Mouse (Mus musculus) adrenal gland, adult (tissue): ENCODE data around the gene Myo3a.

ENCODE experiments used
- DNase-seq, 2 experiments: peaks; one replicate each; pipeline ENCODE4 v3.0.0; 2022 to 2023; ENCODE audit warnings: low spot score in 1 of 2; ENCODE audit not compliant: inconsistent age in 2 of 2

Gene Myo3a

DNA sequence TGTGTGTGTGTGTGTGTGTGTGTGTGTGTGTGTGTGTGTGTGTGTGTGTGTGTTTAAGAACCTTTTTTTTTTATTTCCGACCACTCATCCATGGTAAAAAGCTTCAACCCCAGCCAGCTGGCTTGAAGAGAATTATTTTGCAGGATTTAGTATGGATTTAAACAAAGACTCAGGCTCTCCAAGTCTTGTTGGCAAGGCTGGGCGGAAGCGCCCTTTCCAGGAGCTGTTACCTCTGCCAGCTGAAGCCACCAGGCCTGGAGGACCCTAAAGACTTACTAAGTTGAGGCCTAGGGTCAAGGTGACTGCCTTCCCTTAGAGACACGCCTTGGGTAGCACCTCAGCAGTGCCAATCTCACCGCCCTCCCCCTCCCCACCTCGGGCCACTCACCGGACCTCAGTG lies 393.2 kb downstream of the Myo3a start:
- DNase-seq = no peak

DNA sequence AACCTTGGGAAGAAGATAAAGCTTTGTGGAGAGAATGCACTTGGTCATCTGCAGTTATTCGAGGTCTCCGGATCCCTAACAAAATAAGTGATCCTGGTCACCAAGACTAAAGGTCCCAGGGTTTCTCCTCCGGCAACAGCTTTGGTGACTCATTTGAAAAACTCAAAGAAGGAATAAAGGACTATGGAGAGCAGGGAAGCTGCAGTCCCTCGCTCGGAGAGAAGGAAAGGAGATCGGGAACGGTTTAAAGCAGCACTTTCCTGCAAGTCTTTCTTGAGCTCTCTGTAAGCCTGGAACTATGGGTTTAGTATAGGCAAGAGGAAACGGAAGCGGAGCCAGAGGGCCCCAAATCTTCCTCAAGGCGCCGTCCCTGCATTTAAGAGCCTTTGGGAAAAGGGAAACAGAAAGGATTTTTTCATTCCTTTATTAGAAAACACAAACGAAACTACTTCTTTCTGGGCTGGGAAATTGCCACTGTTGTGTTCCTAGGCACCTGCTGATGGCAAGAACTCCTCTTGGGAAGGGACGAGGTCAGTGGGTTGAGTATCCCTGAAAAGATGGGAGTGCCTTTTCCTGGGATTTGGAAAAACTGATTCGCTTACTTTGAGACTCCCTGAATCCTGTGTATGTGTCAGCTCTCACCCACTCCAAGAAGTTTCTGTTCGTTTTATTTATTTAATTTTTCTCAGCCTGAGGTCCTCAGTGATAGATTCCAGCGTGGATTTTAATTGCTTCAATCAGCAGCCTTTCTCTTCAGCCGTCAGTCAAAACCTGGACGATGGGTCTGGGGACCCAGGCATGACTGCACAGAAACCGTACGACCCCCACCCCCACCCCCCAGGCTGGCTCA lies 393.9 kb downstream of the Myo3a start:
- DNase-seq = no peak

- peak; percentile 21 to 59 for DNase-seq
Observed at GRCm38 (mm10) chr2:22621828-22622731, 394.8 kb downstream of the Myo3a start, which contains the start of gene Gad2. Gene Gad2, plus strand, starts transcription at chr2:22622205.

GRCm38 (mm10) chr2:22623111-22624070 lies 396.1 kb downstream of the Myo3a start:
- peak in 1 of 2 experiments; percentile 28 for DNase-seq

- DNase-seq = no peak
Observed at GRCm38 (mm10) chr2:22624188-22624975, 397.1 kb downstream of the Myo3a start.

- DNase-seq = no peak
Observed at GRCm38 (mm10) chr2:22625096-22625960, 398.0 kb downstream of the Myo3a start.

DNA sequence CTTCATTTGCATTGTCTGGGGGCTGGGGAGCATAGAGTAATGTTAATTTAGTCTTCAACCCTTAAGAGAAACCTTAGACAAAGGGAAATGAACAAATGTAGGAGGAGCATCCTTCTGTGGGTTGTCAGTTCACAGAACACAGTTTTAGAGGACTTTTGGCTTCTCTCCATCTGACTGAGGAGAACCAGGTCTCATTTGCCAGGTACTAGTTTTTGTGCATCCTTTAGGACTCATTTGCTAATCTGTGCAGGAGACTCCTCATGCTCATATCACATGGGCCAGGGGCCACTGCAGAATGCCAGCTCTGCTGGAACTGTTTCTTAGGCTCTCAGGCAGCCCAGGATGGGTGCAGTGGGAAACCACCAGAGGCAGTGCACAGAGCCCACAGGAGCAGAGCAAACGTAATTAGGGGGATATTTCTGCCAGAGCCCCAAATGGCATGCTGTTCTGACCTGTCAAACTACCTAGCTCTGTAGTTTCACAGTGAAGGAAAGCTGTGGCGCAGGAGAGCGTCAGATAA lies 399.9 kb downstream of the Myo3a start:
- DNase-seq = no peak

DNA sequence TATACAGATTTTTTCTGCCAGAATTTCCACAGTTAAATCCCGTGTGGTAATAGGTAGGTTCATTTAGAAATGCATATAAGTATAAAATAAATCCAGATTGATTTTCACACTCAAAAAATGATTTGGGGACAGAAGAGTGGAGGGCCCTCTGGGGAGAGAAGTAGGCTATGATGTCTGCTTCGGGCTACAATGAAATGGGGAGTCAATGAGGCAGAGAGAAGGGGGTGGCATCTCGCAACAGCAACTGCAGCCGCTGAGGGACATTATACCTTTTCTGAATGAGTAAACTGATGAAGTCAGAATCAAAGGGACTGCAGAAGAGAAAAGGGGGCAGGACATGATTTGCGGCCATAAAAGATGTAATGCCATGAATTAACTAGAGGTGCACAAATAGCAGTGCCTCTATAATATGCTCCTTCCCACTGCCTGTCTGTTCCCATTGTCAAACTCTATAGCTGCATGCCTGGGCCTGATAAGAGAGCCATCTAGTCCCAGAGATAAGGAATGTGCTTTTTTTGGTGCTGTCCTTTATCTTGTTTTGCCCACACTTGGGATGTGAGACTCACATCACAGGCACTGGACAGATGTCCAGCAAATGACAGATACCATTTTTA lies 400.6 kb downstream of the Myo3a start:
- DNase-seq = no peak

DNA sequence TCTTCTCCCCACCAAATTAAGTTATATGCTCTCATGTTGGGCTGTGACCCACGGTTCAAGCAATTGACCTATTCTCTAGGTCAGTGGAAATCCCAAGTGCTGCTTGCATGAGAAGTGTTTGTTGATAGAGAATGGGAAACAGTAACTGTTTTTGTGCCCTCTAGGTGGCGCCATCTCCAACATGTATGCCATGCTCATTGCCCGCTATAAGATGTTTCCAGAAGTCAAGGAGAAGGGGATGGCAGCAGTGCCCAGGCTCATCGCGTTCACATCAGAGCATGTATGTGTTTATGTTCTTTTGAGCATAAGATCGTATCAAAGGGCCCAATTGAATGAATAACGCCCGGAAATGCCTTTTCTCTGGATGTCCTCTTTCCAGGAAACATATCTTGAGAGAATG lies 407.5 kb downstream of the Myo3a start:
- peak; percentile 11 to 63 for DNase-seq

DNA sequence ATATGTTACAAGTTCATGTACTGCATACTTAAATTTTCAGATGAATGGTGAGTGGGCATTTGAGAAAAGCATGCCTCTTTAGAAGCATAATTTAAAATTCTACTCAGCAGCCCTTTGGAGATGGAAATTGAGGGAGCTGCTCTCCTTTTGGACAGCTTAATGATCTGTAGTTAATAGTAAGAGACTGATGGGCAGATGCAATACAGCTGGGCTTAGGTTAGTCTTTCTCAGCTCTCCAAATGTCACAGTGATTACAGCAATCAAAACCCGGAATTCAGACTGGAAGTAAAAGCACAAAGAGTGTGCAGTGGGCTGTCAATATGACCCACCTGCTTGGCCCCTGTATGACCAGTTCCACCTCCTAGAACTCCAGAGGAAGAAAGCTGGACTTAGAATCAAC lies 418.8 kb downstream of the Myo3a start:
- DNase-seq = no peak

DNA sequence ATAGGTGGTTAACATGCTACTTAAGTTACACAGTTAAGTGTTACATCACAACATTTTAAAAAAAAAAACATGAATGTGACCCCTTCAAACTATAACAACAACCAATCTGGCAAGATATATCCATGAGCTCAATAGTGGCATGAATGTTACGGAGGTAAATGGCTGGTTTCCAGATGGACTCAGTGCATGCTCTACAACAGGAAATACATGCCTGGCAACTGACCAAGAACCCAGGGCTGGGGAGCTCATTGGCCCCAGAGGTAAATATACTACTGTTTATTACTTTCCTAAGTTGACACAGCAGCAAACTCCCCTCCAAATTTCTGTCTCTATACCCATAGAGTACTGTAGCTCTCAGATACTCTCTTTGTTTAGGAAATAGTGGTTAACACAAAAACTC lies 421.1 kb downstream of the Myo3a start:
- DNase-seq = no peak

- DNase-seq = no peak
Observed at GRCm38 (mm10) chr2:22651826-22652225, 424.5 kb downstream of the Myo3a start.

DNA sequence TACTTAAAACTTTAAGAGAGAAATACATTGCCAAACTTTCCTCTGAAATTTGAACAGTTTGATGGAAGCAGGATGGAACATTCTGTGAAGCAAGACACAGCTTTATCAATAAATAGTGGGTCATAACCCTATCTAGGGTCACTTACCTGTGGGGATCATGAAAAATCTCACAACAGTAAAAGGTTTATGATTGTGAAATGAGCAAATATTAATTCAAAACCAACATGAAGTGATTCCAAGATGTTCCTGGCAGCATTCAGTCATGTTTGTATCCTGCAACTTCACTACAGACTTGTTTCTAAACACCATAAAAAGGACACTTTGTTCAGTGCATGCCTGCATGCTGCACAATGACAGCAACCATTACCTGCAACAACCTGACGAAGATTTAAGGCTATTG lies 436.4 kb downstream of the Myo3a start:
- DNase-seq = no peak
